Mouse (Mus musculus) stomach, embryonic 16.5 days (tissue): Measurements from ENCODE around the gene Alppl2. TPM values are rescaled to one million over a fixed set of nuclear protein-coding genes. Genes with fewer than 3 reads are reported as not detected.

Experiments used
- ATAC-seq: fragments of 200-750 bp; cut with Nextera tagmentation; 2 replicates; pipeline ENCODE4 v1.8.0; 2017; ENCODE audit warnings: moderate number of reproducible peaks, moderate TSS enrichment; ENCODE audit not compliant: insufficient read depth, low FRiP score
- H3K27ac ChIP-seq: fragments of 300-500 bp; sonication (generic); 2 replicates; pipeline ENCODE4 v1.5.1; 2014; ENCODE audit warnings: low read length
- H3K27me3 ChIP-seq: fragments of 300-500 bp; sonication (generic); 2 replicates; pipeline ENCODE4 v1.6.1; 2014; ENCODE audit warnings: low read length, control low read depth, mixed read lengths; ENCODE audit not compliant: control insufficient read depth, insufficient read depth
- H3K36me3 ChIP-seq: fragments of 300-500 bp; sonication (generic); 2 replicates; pipeline ENCODE4 v1.6.1; 2014; ENCODE audit warnings: low read length; ENCODE audit not compliant: control insufficient read depth, insufficient read depth
- H3K4me1 ChIP-seq: fragments of 300-500 bp; sonication (generic); 2 replicates; pipeline ENCODE4 v1.6.1; 2014; ENCODE audit warnings: low read length, control low read depth, mixed read lengths; ENCODE audit not compliant: control insufficient read depth, insufficient read depth
- H3K4me2 ChIP-seq: fragments of 300-500 bp; sonication (generic); 2 replicates; pipeline ENCODE4 v1.6.1; 2014; ENCODE audit warnings: low read depth, low read length, mixed read lengths
- H3K4me3 ChIP-seq: fragments of 300-500 bp; sonication (generic); replicated peaks from 2 replicates; pipeline ENCODE4 v1.5.1; 2014; ENCODE audit warnings: mild to moderate bottlenecking, low read length
- H3K9ac ChIP-seq: fragments of 300-500 bp; sonication (generic); 2 replicates; pipeline ENCODE4 v1.6.1; 2014; ENCODE audit warnings: low read length
- H3K9me3 ChIP-seq: fragments of 300-500 bp; sonication (generic); replicated peaks from 2 replicates; pipeline ENCODE4 v1.6.1; 2016; ENCODE audit warnings: low read length, control low read depth; ENCODE audit not compliant: control insufficient read depth
- WGBS: fragments of 180-500 bp; shearing (Covaris S2); extraction: QIAGEN DNeasy Blood & Tissue Kit; methylation state at CpG from one replicate; pipeline ENCODE4 v1.1.7; 2014; 5-methylcytosine and 5-hydroxymethylcytosine counted together
- polyA plus RNA-seq: library from polyadenylated mRNA; unstranded; fragments of >200 nt; fragmentation: Nextera tagmentation; extraction: Ambion mirVana; gene quantifications from 2 replicates; pipeline ENCODE4 v1.2.1, GENCODE M21; 2015

Alppl2 gene
- polyA plus RNA-seq, 1 experiment from 2014 or later, result not detected

GRCm38 (mm10) chr1:87060913-87061312 lies 28.8 kb downstream of the Alppl2 start:
- Histone ChIP-seq H3K27me3 (no peaks in the 10 kb centered on the region), H3K27ac (no peak overlapping the region), H3K36me3 (no peaks in the 10 kb centered on the region), H3K9ac (no peak overlapping the region), H3K9me3 (no peaks in the 10 kb centered on the region), H3K4me2 (no peak overlapping the region), H3K4me3 (no peak overlapping the region), H3K4me1 (no peaks in the 10 kb centered on the region)
- ATAC-seq, result no peak

- Histone ChIP-seq H3K27me3 (no peaks in the 10 kb centered on the region), H3K9me3 (no peaks in the 10 kb centered on the region), H3K9ac (no peak overlapping the region), H3K36me3 (no peaks in the 10 kb centered on the region), H3K4me1 (0 out of 2 replicates have a peak, but pooled peaks cover 3% of the 10 kb centered on the region), H3K4me3 (no peak overlapping the region), H3K4me2 (no peak overlapping the region), H3K27ac (no peak overlapping the region)
- 74% methylated on average over 8 of the region's 8 CpGs for WGBS
- ATAC-seq, result no peak
Observed at GRCm38 (mm10) chr1:87059042-87059665, 30.6 kb downstream of the Alppl2 start.

GRCm38 (mm10) chr1:87057075-87057474 lies 32.7 kb downstream of the Alppl2 start:
- WGBS, result 76% methylated on average over 4 of the region's 4 CpGs
- no peak for ATAC-seq
- Histone ChIP-seq H3K27me3 (no peaks in the 10 kb centered on the region), H3K36me3 (no peaks in the 10 kb centered on the region), H3K4me1 (0 out of 2 replicates have a peak, but pooled peaks cover 3% of the 10 kb centered on the region), H3K4me3 (no peak overlapping the region), H3K4me2 (no peak overlapping the region), H3K9ac (no peak overlapping the region), H3K27ac (no peak overlapping the region), H3K9me3 (no peaks in the 10 kb centered on the region)

GRCm38 (mm10) chr1:87051369-87051768 lies 38.4 kb downstream of the Alppl2 start:
- ATAC-seq, result no peak
- Histone ChIP-seq H3K27ac (no peak overlapping the region), H3K27me3 (no peaks in the 10 kb centered on the region), H3K4me2 (no peak overlapping the region), H3K9me3 (no peaks in the 10 kb centered on the region), H3K4me3 (no peak overlapping the region), H3K4me1 (0 out of 2 replicates have a peak, but pooled peaks cover 3% of the 10 kb centered on the region), H3K36me3 (no peaks in the 10 kb centered on the region), H3K9ac (no peak overlapping the region)
- WGBS, result 76% methylated on average over 4 of the region's 4 CpGs

GRCm38 (mm10) chr1:87050700-87051099 lies 39.0 kb downstream of the Alppl2 start:
- H3K4me3 ChIP-seq, result no peak overlapping the region
- ATAC-seq, result no peak
- no peaks in the 10 kb centered on the region for H3K9me3 ChIP-seq
- H3K27ac ChIP-seq, result no peak overlapping the region
- WGBS, result 67% methylated on average over 1 of the region's 1 CpGs
- no peaks in the 10 kb centered on the region for H3K27me3 ChIP-seq
- 0 out of 2 replicates have a peak, but pooled peaks cover 3% of the 10 kb centered on the region for H3K4me1 ChIP-seq
- H3K4me2 ChIP-seq, result no peak overlapping the region
- no peak overlapping the region for H3K9ac ChIP-seq
- H3K36me3 ChIP-seq, result no peaks in the 10 kb centered on the region

GRCm38 (mm10) chr1:87050072-87050471 lies 39.7 kb downstream of the Alppl2 start:
- 74% methylated on average over 3 of the region's 3 CpGs for WGBS
- H3K36me3 ChIP-seq, result no peaks in the 10 kb centered on the region
- no peaks in the 10 kb centered on the region for H3K27me3 ChIP-seq
- H3K9me3 ChIP-seq, result no peaks in the 10 kb centered on the region
- no peak overlapping the region for H3K27ac ChIP-seq
- no peak overlapping the region for H3K4me2 ChIP-seq
- ATAC-seq, result no peak
- no peaks in the 10 kb centered on the region for H3K4me1 ChIP-seq
- H3K4me3 ChIP-seq, result no peak overlapping the region
- no peak overlapping the region for H3K9ac ChIP-seq

GRCm38 (mm10) chr1:87041814-87042438 lies 47.8 kb downstream of the Alppl2 start:
- no peak overlapping the region for H3K4me3 ChIP-seq
- H3K36me3 ChIP-seq, result no peaks in the 10 kb centered on the region
- H3K4me2 ChIP-seq, result no peak overlapping the region
- H3K4me1 ChIP-seq, result no peaks in the 10 kb centered on the region
- ATAC-seq, result peak; percentile 51; the same call in 1 of the 2 replicates
- H3K27me3 ChIP-seq, result no peaks in the 10 kb centered on the region
- H3K27ac ChIP-seq, result no peak overlapping the region
- H3K9ac ChIP-seq, result no peak overlapping the region
- 0% methylated on average over 1 of the region's 1 CpGs for WGBS
- H3K9me3 ChIP-seq, result no peaks in the 10 kb centered on the region

GRCm38 (mm10) chr1:87041119-87041518 lies 48.6 kb downstream of the Alppl2 start:
- Histone ChIP-seq H3K4me1 (peaks cover 8% of the 10 kb centered on the region), H3K4me2 (no peak overlapping the region), H3K36me3 (no peaks in the 10 kb centered on the region), H3K27ac (no peak overlapping the region), H3K27me3 (no peaks in the 10 kb centered on the region), H3K9me3 (no peaks in the 10 kb centered on the region), H3K9ac (no peak overlapping the region), H3K4me3 (no peak overlapping the region)
- 17% methylated on average over 3 of the region's 3 CpGs for WGBS
- ATAC-seq, result no peak

GRCm38 (mm10) chr1:87038477-87039070 lies 51.2 kb downstream of the Alppl2 start:
- Histone ChIP-seq H3K9me3 (no peaks in the 10 kb centered on the region), H3K27ac (no peak overlapping the region), H3K27me3 (no peaks in the 10 kb centered on the region), H3K36me3 (no peaks in the 10 kb centered on the region), H3K4me1 (peaks cover 22% of the 10 kb centered on the region), H3K4me2 (no peak overlapping the region), H3K4me3 (no peak overlapping the region), H3K9ac (no peak overlapping the region)
- ATAC-seq, result no peak
- 86% methylated on average over 2 of the region's 2 CpGs for WGBS
